Mouse (Mus musculus): ENCODE results near the gene Sema4c.

The Sema4c gene

GRCm38 (mm10) chr1:36579974-36580383, 21.8 kb upstream of the Sema4c start:
- no peak for DNase-seq (ENCODE audit: low spot score)

- no peak for DNase-seq (ENCODE audit: low spot score)
Observed at GRCm38 (mm10) chr1:36576991-36577675, 19.0 kb upstream of the Sema4c start.

- no peak for DNase-seq (ENCODE audit: low spot score)
Observed at GRCm38 (mm10) chr1:36575347-36575746, 17.2 kb upstream of the Sema4c start.

GRCm38 (mm10) chr1:36574196-36574955, 16.2 kb upstream of the Sema4c start:
- no peak for DNase-seq (ENCODE audit: low spot score)

GRCm38 (mm10) chr1:36573524-36573923, 15.4 kb upstream of the Sema4c start:
- no peak for DNase-seq (ENCODE audit: low spot score)

- DNase-seq (ENCODE audit: low spot score), result no peak
Observed at GRCm38 (mm10) chr1:36572709-36573108, 14.6 kb upstream of the Sema4c start.

- DNase-seq (ENCODE audit: low spot score), result no peak
Observed at GRCm38 (mm10) chr1:36572140-36572700, 14.1 kb upstream of the Sema4c start.

GRCm38 (mm10) chr1:36571627-36572026, 13.5 kb upstream of the Sema4c start:
- DNase-seq (ENCODE audit: low spot score), result no peak

- DNase-seq (ENCODE audit: low spot score), result no peak
Observed at GRCm38 (mm10) chr1:36570320-36570719, 12.2 kb upstream of the Sema4c start.

GRCm38 (mm10) chr1:36569694-36570276, 11.6 kb upstream of the Sema4c start:
- DNase-seq (ENCODE audit: low spot score), result no peak

GRCm38 (mm10) chr1:36568776-36569175, 10.6 kb upstream of the Sema4c start:
- DNase-seq (ENCODE audit: low spot score), result no peak

- no peak for DNase-seq (ENCODE audit: low spot score)
Observed at GRCm38 (mm10) chr1:36567818-36568603, 9.9 kb upstream of the Sema4c start.

- no peak for DNase-seq (ENCODE audit: low spot score)
Observed at GRCm38 (mm10) chr1:36566425-36566824, 8.3 kb upstream of the Sema4c start.

GRCm38 (mm10) chr1:36564101-36564500, 6.0 kb upstream of the Sema4c start:
- DNase-seq (ENCODE audit: low spot score), result no peak

- no peak for DNase-seq (ENCODE audit: low spot score)
Observed at GRCm38 (mm10) chr1:36563632-36564031, 5.5 kb upstream of the Sema4c start.

GRCm38 (mm10) chr1:36563197-36563596, 5.0 kb upstream of the Sema4c start:
- no peak for DNase-seq (ENCODE audit: low spot score)

GRCm38 (mm10) chr1:36562388-36562787, 4.2 kb upstream of the Sema4c start:
- no peak for DNase-seq (ENCODE audit: low spot score)

GRCm38 (mm10) chr1:36560903-36561302, 2.8 kb upstream of the Sema4c start:
- no peak for DNase-seq (ENCODE audit: low spot score)

GRCm38 (mm10) chr1:36559888-36560287, 1.7 kb upstream of the Sema4c start:
- DNase-seq (ENCODE audit: low spot score), result no peak

GRCm38 (mm10) chr1:36559256-36559655, 1.1 kb upstream of the Sema4c start:
- no peak for DNase-seq (ENCODE audit: low spot score)

- peak; percentile 89 for DNase-seq (ENCODE audit: low spot score)
Observed at GRCm38 (mm10) chr1:36557457-36558011, 615 bp downstream of the Sema4c start.

Measured in ovary, postnatal 36 days (tissue).